Mouse (Mus musculus): Measurements from ENCODE around the gene Sdc4. TPM values are rescaled to one million over a fixed set of nuclear protein-coding genes. Genes with fewer than 3 reads are reported as not detected.

Gene Sdc4
- polyA plus RNA-seq, 1 experiment from 2014 or later, result 12.6 TPM

GRCm38 (mm10) chr2:164446086-164446469 lies 2.4 kb upstream of the Sdc4 start:
- no peak overlapping the region for H3K27ac ChIP-seq
- WGBS, result 86% methylated on average over 3 of the region's 3 CpGs
- no peaks in the 10 kb centered on the region for H3K36me3 ChIP-seq (replicated peaks)
- H3K4me1 ChIP-seq, result peaks cover 21% of the 10 kb centered on the region
- ATAC-seq (ENCODE audit: low FRiP score), result no peak
- H3K9me3 ChIP-seq, result no peaks in the 10 kb centered on the region
- no peak overlapping the region for H3K4me3 ChIP-seq (replicated peaks)
- no peak overlapping the region for H3K4me2 ChIP-seq
- H3K9ac ChIP-seq, result no peak overlapping the region
- H3K27me3 ChIP-seq, result peaks cover 19% of the 10 kb centered on the region

- Histone ChIP-seq H3K4me3 (replicated peaks) (no peak overlapping the region), H3K4me1 (peaks cover 23% of the 10 kb centered on the region), H3K4me2 (no peak overlapping the region), H3K9me3 (no peaks in the 10 kb centered on the region), H3K9ac (no peak overlapping the region), H3K27me3 (peaks cover 23% of the 10 kb centered on the region), H3K27ac (no peak overlapping the region), H3K36me3 (replicated peaks) (no peaks in the 10 kb centered on the region)
- 89% methylated on average over 3 of the region's 3 CpGs for WGBS
- ATAC-seq (ENCODE audit: low FRiP score), result no peak
These were observed 1.9 kb upstream of the Sdc4 start for GRCm38 (mm10) chr2:164445399-164446085.

- WGBS, result 88% methylated on average over 2 of the region's 2 CpGs
- ATAC-seq (ENCODE audit: low FRiP score), result no peak
These were observed 1.0 kb upstream of the Sdc4 start for GRCm38 (mm10) chr2:164444701-164445100.

DNA sequence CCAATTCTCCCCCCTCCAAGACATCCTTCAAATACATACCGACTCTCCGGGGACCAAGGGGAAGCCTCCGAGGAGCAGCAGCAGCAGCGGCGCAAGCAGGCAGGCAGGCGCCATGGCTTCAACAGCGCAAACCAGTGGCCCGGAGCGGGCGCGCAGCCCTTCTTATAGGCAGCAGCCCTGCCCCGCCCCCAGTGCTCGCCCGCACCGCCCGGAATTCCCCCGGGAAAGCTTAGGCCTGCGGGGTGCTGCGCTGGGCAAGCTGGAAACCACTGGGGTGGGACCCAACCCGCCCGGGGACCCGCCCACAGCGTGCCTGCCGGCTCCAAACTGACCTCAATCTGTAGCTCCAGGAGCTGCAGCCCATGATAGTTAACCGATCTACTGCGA lies 643 bp downstream of the Sdc4 start:
- Histone ChIP-seq H3K9me3 (no peaks in the 10 kb centered on the region), H3K36me3 (replicated peaks) (no peaks in the 10 kb centered on the region), H3K4me1 (peaks cover 23% of the 10 kb centered on the region), H3K4me3 (replicated peaks) (peak overlapping the region; percentile 55), H3K9ac (peak overlapping the region; percentile 68), H3K27me3 (peaks cover 23% of the 10 kb centered on the region), H3K27ac (no peak overlapping the region; the same call in 1 of the 2 replicates), H3K4me2 (peak overlapping the region; percentile 91)
- ATAC-seq (ENCODE audit: low FRiP score), result peak; percentile 95
- under 1% methylated on average over 25 of the region's 26 CpGs for WGBS

More at GRCm38 (mm10) chr2:164444701-164445100, 1.0 kb upstream of the Sdc4 start:
- no peak overlapping the region for H3K4me2 ChIP-seq
- no peaks in the 10 kb centered on the region for H3K36me3 ChIP-seq (replicated peaks)
- H3K27ac ChIP-seq, result no peak overlapping the region
- no peak overlapping the region for H3K4me3 ChIP-seq (replicated peaks)
- H3K27me3 ChIP-seq, result peaks cover 27% of the 10 kb centered on the region
- H3K4me1 ChIP-seq, result peaks cover 23% of the 10 kb centered on the region
- H3K9me3 ChIP-seq, result no peaks in the 10 kb centered on the region
- no peak overlapping the region for H3K9ac ChIP-seq

GRCm38 (mm10) chr2:164442315-164443050 lies 1.2 kb downstream of the Sdc4 start:
- peak; percentile 60; the same call in 1 of the 2 replicates for ATAC-seq (ENCODE audit: low FRiP score)
- H3K4me1 ChIP-seq, result peaks cover 23% of the 10 kb centered on the region
- 2% methylated on average over 29 of the region's 29 CpGs for WGBS
- peak overlapping the region; percentile 55 for H3K4me3 ChIP-seq (replicated peaks)
- peaks cover 23% of the 10 kb centered on the region for H3K27me3 ChIP-seq
- peak overlapping the region; percentile 91 for H3K4me2 ChIP-seq
- H3K9me3 ChIP-seq, result no peaks in the 10 kb centered on the region
- H3K36me3 ChIP-seq (replicated peaks), result no peaks in the 10 kb centered on the region
- H3K9ac ChIP-seq, result peak overlapping the region; percentile 68
- no peak overlapping the region for H3K27ac ChIP-seq

GRCm38 (mm10) chr2:164441731-164442130 lies 2.0 kb downstream of the Sdc4 start:
- H3K9me3 ChIP-seq, result no peaks in the 10 kb centered on the region
- peak overlapping the region; percentile 91 for H3K4me2 ChIP-seq
- 0 out of 2 replicates have a peak overlapping the region, but pooled peaks have one; percentile 68 for H3K9ac ChIP-seq

GRCm38 (mm10) chr2:164441155-164441554 lies 2.5 kb downstream of the Sdc4 start:
- peaks cover 23% of the 10 kb centered on the region for H3K4me1 ChIP-seq
- no peaks in the 10 kb centered on the region for H3K36me3 ChIP-seq (replicated peaks)
- peaks cover 23% of the 10 kb centered on the region for H3K27me3 ChIP-seq
- WGBS, result 36% methylated on average over 8 of the region's 8 CpGs
- no peak overlapping the region for H3K9ac ChIP-seq
- H3K4me3 ChIP-seq (replicated peaks), result no peak overlapping the region
- no peak overlapping the region for H3K4me2 ChIP-seq
- no peak overlapping the region for H3K27ac ChIP-seq
- no peaks in the 10 kb centered on the region for H3K9me3 ChIP-seq
- ATAC-seq (ENCODE audit: low FRiP score), result no peak

More at GRCm38 (mm10) chr2:164441731-164442130, 2.0 kb downstream of the Sdc4 start:
- no peak for ATAC-seq (ENCODE audit: low FRiP score)
- Histone ChIP-seq H3K36me3 (replicated peaks) (no peaks in the 10 kb centered on the region), H3K27me3 (peaks cover 23% of the 10 kb centered on the region), H3K27ac (no peak overlapping the region), H3K4me1 (peaks cover 23% of the 10 kb centered on the region), H3K4me3 (replicated peaks) (peak overlapping the region; percentile 55; the same call in 1 of the 2 replicates)
- WGBS, result 39% methylated on average over 7 of the region's 7 CpGs

- no peak overlapping the region for H3K9ac ChIP-seq
- no peak for ATAC-seq (ENCODE audit: low FRiP score)
- no peak overlapping the region for H3K4me2 ChIP-seq
- no peak overlapping the region for H3K27ac ChIP-seq
- no peaks in the 10 kb centered on the region for H3K9me3 ChIP-seq
- peaks cover 23% of the 10 kb centered on the region for H3K27me3 ChIP-seq
- H3K36me3 ChIP-seq (replicated peaks), result no peaks in the 10 kb centered on the region
- 85% methylated on average over 5 of the region's 5 CpGs for WGBS
- peaks cover 23% of the 10 kb centered on the region for H3K4me1 ChIP-seq
- no peak overlapping the region for H3K4me3 ChIP-seq (replicated peaks)
These were observed 3.4 kb downstream of the Sdc4 start for GRCm38 (mm10) chr2:164440314-164440713.

DNA sequence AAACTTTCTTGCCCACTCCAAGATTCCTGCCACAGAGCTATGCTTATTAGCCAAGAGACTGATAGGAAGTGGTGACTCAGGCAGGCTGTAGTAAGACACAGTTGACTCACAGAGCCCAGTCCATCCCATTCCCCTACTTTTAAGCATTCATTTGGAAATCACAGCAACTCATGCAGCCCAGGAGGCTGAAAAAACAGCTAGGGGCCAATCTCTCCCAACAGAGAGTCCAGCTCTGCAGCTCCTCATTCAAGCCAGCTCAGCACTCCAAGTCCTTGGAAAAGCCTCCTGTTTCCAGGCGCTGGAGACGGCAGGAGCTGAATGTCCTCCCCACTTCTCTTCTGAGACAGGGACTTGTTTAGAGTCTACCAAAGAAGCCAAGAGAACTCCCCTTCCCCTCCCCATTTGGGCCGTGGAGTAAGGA lies 4.7 kb downstream of the Sdc4 start:
- no peak for ATAC-seq (ENCODE audit: low FRiP score)
- no peaks in the 10 kb centered on the region for H3K36me3 ChIP-seq (replicated peaks)
- H3K4me1 ChIP-seq, result peaks cover 23% of the 10 kb centered on the region
- no peak overlapping the region for H3K4me2 ChIP-seq
- peaks cover 23% of the 10 kb centered on the region for H3K27me3 ChIP-seq
- H3K27ac ChIP-seq, result no peak overlapping the region
- 86% methylated on average over 3 of the region's 3 CpGs for WGBS
- no peak overlapping the region for H3K9ac ChIP-seq
- no peaks in the 10 kb centered on the region for H3K9me3 ChIP-seq
- no peak overlapping the region for H3K4me3 ChIP-seq (replicated peaks)

- H3K9ac ChIP-seq, result no peak overlapping the region
- ATAC-seq (ENCODE audit: low FRiP score), result no peak
- no peak overlapping the region for H3K4me3 ChIP-seq (replicated peaks)
- H3K27ac ChIP-seq, result no peak overlapping the region
- H3K27me3 ChIP-seq, result peaks cover 18% of the 10 kb centered on the region
- H3K4me1 ChIP-seq, result peaks cover 18% of the 10 kb centered on the region
- H3K4me2 ChIP-seq, result no peak overlapping the region
- H3K36me3 ChIP-seq (replicated peaks), result no peaks in the 10 kb centered on the region
- 80% methylated on average over 8 of the region's 8 CpGs for WGBS
- H3K9me3 ChIP-seq, result no peaks in the 10 kb centered on the region
These were observed 5.4 kb downstream of the Sdc4 start for GRCm38 (mm10) chr2:164438257-164438656.

DNA sequence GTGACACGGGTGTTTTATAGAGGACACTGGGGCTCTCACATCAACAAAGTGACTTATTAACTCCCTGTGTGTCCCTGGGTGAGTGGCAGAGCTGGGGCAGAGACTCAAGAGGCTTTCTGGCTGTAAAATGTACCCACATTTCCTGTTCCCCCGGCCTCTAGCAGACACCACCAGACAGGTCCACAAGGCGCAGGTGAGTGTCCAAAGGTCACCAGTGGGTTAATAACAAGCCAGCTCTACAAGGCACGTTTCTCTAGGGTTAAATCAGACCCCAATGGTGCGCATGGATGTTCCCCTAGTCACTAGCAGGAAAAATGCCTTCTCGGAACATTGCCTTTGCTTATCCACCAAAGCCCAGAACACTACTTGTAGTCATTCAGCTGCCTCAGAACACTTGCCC lies 6.0 kb downstream of the Sdc4 start:
- H3K27ac ChIP-seq, result no peak overlapping the region
- ATAC-seq (ENCODE audit: low FRiP score), result no peak
- H3K4me2 ChIP-seq, result no peak overlapping the region
- peaks cover 18% of the 10 kb centered on the region for H3K27me3 ChIP-seq
- H3K36me3 ChIP-seq (replicated peaks), result no peaks in the 10 kb centered on the region
- WGBS, result 77% methylated on average over 6 of the region's 6 CpGs
- no peaks in the 10 kb centered on the region for H3K9me3 ChIP-seq
- H3K4me1 ChIP-seq, result peaks cover 20% of the 10 kb centered on the region
- no peak overlapping the region for H3K4me3 ChIP-seq (replicated peaks)
- no peak overlapping the region for H3K9ac ChIP-seq

- Histone ChIP-seq H3K27ac (no peak overlapping the region), H3K4me1 (peaks cover 19% of the 10 kb centered on the region), H3K27me3 (peaks cover 14% of the 10 kb centered on the region), H3K9me3 (no peaks in the 10 kb centered on the region), H3K9ac (no peak overlapping the region), H3K36me3 (replicated peaks) (no peaks in the 10 kb centered on the region), H3K4me2 (no peak overlapping the region), H3K4me3 (replicated peaks) (no peak overlapping the region)
- WGBS, result 62% methylated on average over 3 of the region's 3 CpGs
- ATAC-seq (ENCODE audit: low FRiP score), result no peak
These were observed 6.7 kb downstream of the Sdc4 start for GRCm38 (mm10) chr2:164436961-164437360.
